Mouse (Mus musculus): Measurements from ENCODE around the gene Rlbp1. TPM values are rescaled to one million over a fixed set of nuclear protein-coding genes. Genes with fewer than 3 reads are reported as not detected.

Rlbp1 gene
- polyA plus RNA-seq, 1 experiment from 2014 or later = not detected

Other genes with a start within 250 kb of the Rlbp1 start
- 260 and 264 TPM in 2 replicates for gene Mfge8, start 238.0 kb downstream of the Rlbp1 start, polyA plus RNA-seq (2014; fragmentation: Nextera tagmentation; extraction: Ambion mirVana)
- gene Abhd2, start 113.8 kb downstream of the Rlbp1 start, polyA plus RNA-seq (2014; fragmentation: Nextera tagmentation; extraction: Ambion mirVana) = 4.2 and 5.0 TPM in 2 replicates
- 8.9 and 9.2 TPM in 2 replicates for gene Fanci, start 4.9 kb upstream of the Rlbp1 start, polyA plus RNA-seq (2014; fragmentation: Nextera tagmentation; extraction: Ambion mirVana)
- gene Polg, start 79.3 kb upstream of the Rlbp1 start, polyA plus RNA-seq (2014; fragmentation: Nextera tagmentation; extraction: Ambion mirVana) = 26.3 and 31.0 TPM in 2 replicates
- gene Rhcg, start 230.6 kb upstream of the Rlbp1 start, polyA plus RNA-seq (2014; fragmentation: Nextera tagmentation; extraction: Ambion mirVana) = not detected in 2 replicates